Mouse (Mus musculus) cerebellum, adult 2 months (tissue): ENCODE measurements around the gene Pxylp1. TPM values are rescaled to one million over a fixed set of nuclear protein-coding genes. Genes with fewer than 3 reads are reported as not detected.
"Not testable (repeated sequence)": the region's sequence is repeated elsewhere in the genome, so short reads cannot be mapped to it uniquely, and the experiment has no call there.

Experiments
- DNase-seq, 2 experiments: peaks; one replicate each; pipeline ENCODE4 v3.0.0; 2021
- H3K27ac ChIP-seq: fragments of 200-500 bp; 2 replicates; pipeline ENCODE4 v1.5.1; 2012; ENCODE audit warnings: low read length, control low read depth, inconsistent platforms; ENCODE audit not compliant: insufficient read depth
- H3K27me3 ChIP-seq: fragments of 200-500 bp; 2 replicates; pipeline ENCODE4 v1.6.1; 2012; ENCODE audit warnings: inconsistent platforms, mild to moderate bottlenecking, low read length, moderate library complexity; ENCODE audit not compliant: control insufficient read depth, insufficient read depth
- H3K4me1 ChIP-seq: fragments of 200-500 bp; 2 replicates; pipeline ENCODE4 v1.6.1; 2011; ENCODE audit warnings: low read length; ENCODE audit not compliant: control insufficient read depth, insufficient read depth
- H3K4me3 ChIP-seq: fragments of 200-500 bp; replicated peaks from 2 replicates; pipeline ENCODE3; 2011; ENCODE audit warnings: mild to moderate bottlenecking, low read depth, low read length, control low read depth; ENCODE audit not compliant: insufficient read depth
- CTCF ChIP-seq: fragments of 200-500 bp; IDR thresholded peaks from 2 replicates; pipeline ENCODE4 v1.5.1; 2011; ENCODE audit warnings: low read depth, mild to moderate bottlenecking, control low read depth, low read length, moderate library complexity, borderline replicate concordance; ENCODE audit not compliant: insufficient read depth
- POLR2A ChIP-seq: fragments of 200-500 bp; IDR thresholded peaks from 2 replicates; pipeline ENCODE4 v1.6.1; 2011; ENCODE audit warnings: low read length, control low read depth, borderline replicate concordance; ENCODE audit not compliant: insufficient read depth
- WGBS: fragments of 180-500 bp; shearing (Covaris S2); methylation state at CpG from one replicate; pipeline ENCODE4 v1.1.7; 2018; 5-methylcytosine and 5-hydroxymethylcytosine counted together
- polyA plus RNA-seq: library from polyadenylated mRNA; depleted of rRNA; stranded (reverse); fragments of >200 nt; gene quantifications from 2 replicates; pipeline ENCODE4 v1.2.3, GENCODE M21; 2012; rRNA removed

The Pxylp1 gene
- 35.6 and 39.7 TPM in 2 replicates for polyA plus RNA-seq

GRCm38 (mm10) chr9:96892546-96892945, at the start of gene Pxylp1:
Gene Pxylp1 (minus strand): TSS chr9:96892669.
- TF ChIP-seq CTCF, result no peak
- TF ChIP-seq POLR2A, result no peak
- H3K27ac ChIP-seq, result no peak within 1 kb of the TSS

DNA sequence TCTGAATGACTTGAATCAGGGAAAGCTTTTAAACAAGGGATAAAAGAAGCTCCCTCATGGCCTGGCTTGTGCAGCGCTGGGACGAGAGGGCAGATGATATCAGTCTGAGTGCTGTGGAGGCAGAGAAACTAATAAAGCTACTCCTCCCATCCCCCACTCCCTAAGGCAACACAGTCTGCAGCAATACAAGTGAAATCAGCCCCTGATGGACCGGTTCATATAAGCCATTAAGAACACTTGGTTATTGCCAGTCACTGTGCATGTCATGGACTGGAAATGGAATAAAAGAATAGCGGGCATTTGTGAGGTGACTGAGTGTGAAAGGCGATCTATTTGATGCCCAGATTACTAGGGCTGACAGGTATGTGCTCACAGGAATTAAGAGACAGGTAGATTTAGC, 46.4 kb upstream of the Pxylp1 start:
- H3K4me1 ChIP-seq, result no peaks in the 10 kb centered on the region
- no peaks in the 10 kb centered on the region for H3K27me3 ChIP-seq
- no peak overlapping the region for H3K4me3 ChIP-seq
- no peak for DNase-seq
- H3K27ac ChIP-seq, result no peak overlapping the region
- 82% methylated on average over 5 of the region's 5 CpGs for WGBS
- no peak for TF ChIP-seq CTCF
- no peak for TF ChIP-seq POLR2A

More at GRCm38 (mm10) chr9:96892546-96892945, at the start of gene Pxylp1:
- no peak for DNase-seq
- WGBS, result 66% methylated on average over 3 of the region's 3 CpGs
- H3K4me1 ChIP-seq, result no peaks in the 10 kb centered on the region; the same call in 1 of the 2 replicates
- H3K27me3 ChIP-seq, result no peaks in the 10 kb centered on the region
- no peak within 1 kb of the TSS for H3K4me3 ChIP-seq

- H3K27ac ChIP-seq, H3K4me3 ChIP-seq, H3K4me1 ChIP-seq, H3K27me3 ChIP-seq, DNase-seq: not testable (repeated sequence)
- WGBS, result 89% methylated on average over 2 of the region's 2 CpGs
Observed at GRCm38 (mm10) chr9:96936427-96936826, 44.0 kb upstream of the Pxylp1 start.

DNA sequence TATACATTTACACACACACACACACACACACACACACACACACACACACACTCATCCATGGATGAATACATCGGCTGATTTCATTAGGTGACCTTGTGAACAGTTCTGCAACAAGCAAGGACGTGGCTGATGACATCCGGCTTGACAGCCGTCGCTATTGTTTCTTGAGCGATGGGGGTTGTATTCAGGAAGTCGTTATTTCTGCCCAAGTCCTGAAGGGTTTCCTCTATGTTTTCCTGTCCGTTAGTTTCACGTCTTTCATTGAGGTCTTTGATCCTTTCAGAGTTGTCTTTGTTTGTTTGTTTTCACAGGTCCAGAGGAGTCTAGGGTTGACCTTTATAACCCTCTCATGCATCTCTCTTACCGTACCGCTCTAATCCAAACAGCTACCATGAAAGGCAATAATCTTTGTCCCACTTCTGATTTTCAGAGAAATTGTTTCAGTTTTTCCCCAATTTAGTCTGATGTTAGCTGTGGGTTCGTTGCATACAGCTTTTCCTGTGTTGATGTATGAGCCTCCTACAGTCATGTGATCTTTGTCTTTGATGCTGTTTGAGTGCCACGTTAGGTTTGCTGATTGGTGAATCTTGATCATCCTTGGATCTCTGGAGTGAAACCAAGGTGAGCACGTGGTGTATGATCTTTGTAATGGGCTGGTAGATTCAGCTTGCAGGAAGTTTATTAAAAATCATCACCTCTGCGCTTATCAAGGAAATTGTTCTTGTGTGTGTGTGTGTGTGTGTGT, 43.3 kb upstream of the Pxylp1 start:
- DNase-seq, result no peak
- no peak for TF ChIP-seq CTCF
- no peak for TF ChIP-seq POLR2A
- Histone ChIP-seq H3K4me3 (no peak overlapping the region), H3K27me3 (no peaks in the 10 kb centered on the region), H3K4me1 (no peaks in the 10 kb centered on the region), H3K27ac (no peak overlapping the region)
- WGBS, result 78% methylated on average over 15 of the region's 15 CpGs

GRCm38 (mm10) chr9:96934816-96935215, 42.3 kb upstream of the Pxylp1 start:
- TF ChIP-seq CTCF (no peak), POLR2A (no peak)
- Histone ChIP-seq H3K27ac (no peak overlapping the region), H3K4me1 (no peaks in the 10 kb centered on the region), H3K4me3 (no peak overlapping the region), H3K27me3 (no peaks in the 10 kb centered on the region)
- WGBS, result 66% methylated on average over 3 of the region's 3 CpGs
- no peak for DNase-seq

- WGBS, result 79% methylated on average over 8 of the region's 8 CpGs
- H3K27ac ChIP-seq, result no peak overlapping the region
- no peak for TF ChIP-seq CTCF
- TF ChIP-seq POLR2A, result no peak
- DNase-seq, result no peak
- H3K27me3 ChIP-seq, result no peaks in the 10 kb centered on the region
- H3K4me1 ChIP-seq, result no peaks in the 10 kb centered on the region
- no peak overlapping the region for H3K4me3 ChIP-seq
Observed at GRCm38 (mm10) chr9:96932751-96933150, 40.3 kb upstream of the Pxylp1 start.

- Histone ChIP-seq H3K27me3 (no peaks in the 10 kb centered on the region), H3K27ac (no peak overlapping the region), H3K4me1 (no peaks in the 10 kb centered on the region), H3K4me3 (no peak overlapping the region)
- 81% methylated on average over 17 of the region's 17 CpGs for WGBS
- TF ChIP-seq POLR2A, result no peak
- no peak for TF ChIP-seq CTCF
- DNase-seq, result no peak
Observed at GRCm38 (mm10) chr9:96923577-96924316, 31.3 kb upstream of the Pxylp1 start.

DNA sequence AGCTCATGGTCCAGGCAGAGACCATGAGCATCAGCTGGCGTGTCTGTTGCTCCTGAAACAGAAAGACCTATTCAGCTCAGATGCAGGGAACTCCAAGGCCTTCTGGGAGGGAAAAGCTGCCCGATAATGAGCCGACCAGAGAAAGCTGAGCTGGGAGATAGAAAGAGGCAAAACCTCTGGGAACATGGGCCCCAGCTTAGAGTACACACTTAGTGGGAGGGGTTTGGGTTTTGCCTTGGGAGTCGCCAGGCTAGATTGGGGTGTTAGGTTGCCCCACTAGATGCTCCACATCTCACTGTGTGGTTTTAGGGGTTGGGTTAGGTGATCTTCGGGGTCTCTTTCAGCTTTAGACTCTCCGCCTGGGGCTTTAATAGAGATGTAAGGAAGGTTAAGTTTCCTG, 30.6 kb upstream of the Pxylp1 start:
- no peak for DNase-seq
- WGBS, result 86% methylated on average over 6 of the region's 6 CpGs
- Histone ChIP-seq H3K27me3 (no peaks in the 10 kb centered on the region), H3K4me3 (no peak overlapping the region), H3K27ac (no peak overlapping the region), H3K4me1 (no peaks in the 10 kb centered on the region)
- TF ChIP-seq POLR2A (no peak), CTCF (no peak)
